Mouse (Mus musculus) Patski (cell line): ENCODE data around the gene Gm4981. TPM values are rescaled to one million over a fixed set of nuclear protein-coding genes. Genes with fewer than 3 reads are reported as not detected.
"Not testable (repeated sequence)": the region's sequence is repeated elsewhere in the genome, so short reads cannot be mapped to it uniquely, and the experiment has no call there.

Experiments used
- ATAC-seq: fragments of 100-300 bp; one replicate; pipeline ENCODE4 v1.8.0; 2021
- CTCF ChIA-PET: fragments of 350-600 bp; sonication (Branson Sonifier 250); formaldehyde crosslinking; loops from one replicate; lab custom pipeline; 2022; ENCODE audit warnings: inconsistent platforms; lab: Charles Lee
- POLR2A ChIA-PET: fragments of 350-600 bp; sonication (Branson Sonifier 250); formaldehyde crosslinking; loops from one replicate; lab custom pipeline; 2022; ENCODE audit warnings: antibody characterized with exemption, inconsistent platforms; lab: Charles Lee
- DNase-seq: peaks from one replicate; pipeline ENCODE4 v3.0.0-alpha.2; 2011; ENCODE audit warnings: low read depth, low spot score
- H3K27me3 ChIP-seq: fragments of 371-371 bp; one replicate; pipeline ENCODE4 v1.5.1; 2021
- CTCF ChIP-seq: fragments of 100-300 bp; IDR thresholded peaks from one replicate; pipeline ENCODE4 v1.5.1; 2021
- in situ Hi-C: fragments of 300-500 bp; cut with MboI; formaldehyde crosslinking; loops from 3 replicates; pipeline ENCODE4 v1.11.1; 2018; ENCODE audit warnings: low pct_unique_long_range_greater_than_20kb, mixed read lengths
- polyA plus RNA-seq: library from polyadenylated mRNA; unstranded; gene quantifications from one replicate; pipeline ENCODE4 v1.2.3, GENCODE M21; 2021

Gm4981 gene
- polyA plus RNA-seq: not detected

GRCm38 (mm10) chr10:58236613-58237012 is at the start of gene Gm4981:
Gene Gm4981 (minus strand): TSS chr10:58236701.
- DNase-seq: no peak
- no peaks in the 10 kb centered on the region for H3K27me3 ChIP-seq
- in situ Hi-C loops: no loop called here
- ChIA-PET POLR2A (no interaction called here), CTCF (no interaction called here)
- ATAC-seq: no peak
- no peak for TF ChIP-seq CTCF

DNA sequence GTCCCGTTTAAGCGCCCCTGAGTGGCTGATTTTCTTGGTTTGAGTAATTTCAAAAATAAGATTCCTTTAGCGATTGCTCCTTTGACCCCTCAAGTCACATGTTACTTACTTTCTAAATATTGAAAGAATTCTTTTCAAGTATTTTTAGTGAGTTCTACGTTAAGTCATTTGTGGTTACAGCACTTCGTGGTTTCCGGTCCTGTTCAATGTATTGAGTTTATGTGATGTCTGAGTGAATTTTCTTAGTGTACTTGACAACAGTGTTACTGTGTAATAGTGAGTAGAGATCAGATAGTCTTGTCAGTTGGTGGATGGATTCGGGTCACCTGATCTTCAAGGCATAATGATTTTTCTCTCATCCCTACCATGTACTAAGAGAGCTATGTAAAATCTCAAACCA is 45.7 kb upstream of the Gm4981 start:
- no peaks in the 10 kb centered on the region for H3K27me3 ChIP-seq
- CTCF ChIA-PET: no interaction called here
- in situ Hi-C loops: no loop called here
- no peak for TF ChIP-seq CTCF
- POLR2A ChIA-PET: no interaction called here
- no peak for DNase-seq
- no peak for ATAC-seq

GRCm38 (mm10) chr10:58258466-58258865 is 22.0 kb upstream of the Gm4981 start:
- ATAC-seq (no peak), DNase-seq (no peak)
- TF ChIP-seq CTCF: peak; percentile 58
- in situ Hi-C loops: no loop called here
- H3K27me3 ChIP-seq: no peaks in the 10 kb centered on the region
- ChIA-PET POLR2A (no interaction called here), CTCF (no interaction called here)

- POLR2A ChIA-PET: interaction anchor here (0.6 to 0.7 kb wide), 4 partner anchors 35 to 1108 kb away, joined by 4 to 5 read pairs (median 4); no protein-coding TSS in a partner anchor
- in situ Hi-C loops: no loop called here
- CTCF ChIA-PET: no interaction called here
- H3K27me3 ChIP-seq: no peaks in the 10 kb centered on the region
- DNase-seq (no peak), ATAC-seq (no peak)
- TF ChIP-seq CTCF: no peak
These were observed 19.5 kb upstream of the Gm4981 start for GRCm38 (mm10) chr10:58255954-58256353.

- ChIA-PET POLR2A (interaction anchor here (0.6 kb wide), 2 partner anchors 848 to 1109 kb away, joined by 4 to 5 read pairs; no protein-coding TSS in a partner anchor), CTCF (no interaction called here)
- TF ChIP-seq CTCF: no peak
- no peaks in the 10 kb centered on the region for H3K27me3 ChIP-seq
- ATAC-seq (peak; percentile 99), DNase-seq (peak; percentile 58)
- in situ Hi-C loops: no loop called here
These were observed 18.9 kb upstream of the Gm4981 start, which contains the start of gene Gcc2 for GRCm38 (mm10) chr10:58255213-58255892. Gene Gcc2 (plus strand): TSS chr10:58255497.

GRCm38 (mm10) chr10:58254635-58255175 is 18.2 kb upstream of the Gm4981 start:
- ChIA-PET CTCF (no interaction called here), POLR2A (no interaction called here)
- H3K27me3 ChIP-seq: no peaks in the 10 kb centered on the region
- in situ Hi-C loops: no loop called here
- DNase-seq (no peak), ATAC-seq (no peak)
- TF ChIP-seq CTCF: no peak

DNA sequence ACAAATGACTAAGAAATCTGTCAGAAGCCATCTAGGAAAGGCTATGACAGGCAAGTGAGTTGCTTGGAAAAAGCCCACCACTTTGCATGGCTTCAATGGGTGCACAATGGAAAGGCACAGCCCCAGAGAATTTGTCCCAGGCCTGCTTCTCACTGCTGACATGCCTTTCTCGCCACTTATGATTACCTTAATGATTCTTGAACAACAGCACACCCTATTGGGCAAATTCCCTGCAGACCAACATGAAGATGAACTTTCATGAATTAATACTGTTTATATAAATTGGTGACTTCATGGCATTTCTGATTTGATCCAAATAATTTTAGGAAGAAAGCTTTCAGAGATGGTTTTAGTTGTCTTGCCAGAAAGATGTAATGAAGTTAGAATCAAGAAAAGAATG is 13.0 kb upstream of the Gm4981 start:
- POLR2A ChIA-PET: no interaction called here
- in situ Hi-C loops: no loop called here
- DNase-seq: no peak
- no peaks in the 10 kb centered on the region for H3K27me3 ChIP-seq
- TF ChIP-seq CTCF: peak; percentile 39
- no peak for ATAC-seq
- CTCF ChIA-PET: no interaction called here

DNA sequence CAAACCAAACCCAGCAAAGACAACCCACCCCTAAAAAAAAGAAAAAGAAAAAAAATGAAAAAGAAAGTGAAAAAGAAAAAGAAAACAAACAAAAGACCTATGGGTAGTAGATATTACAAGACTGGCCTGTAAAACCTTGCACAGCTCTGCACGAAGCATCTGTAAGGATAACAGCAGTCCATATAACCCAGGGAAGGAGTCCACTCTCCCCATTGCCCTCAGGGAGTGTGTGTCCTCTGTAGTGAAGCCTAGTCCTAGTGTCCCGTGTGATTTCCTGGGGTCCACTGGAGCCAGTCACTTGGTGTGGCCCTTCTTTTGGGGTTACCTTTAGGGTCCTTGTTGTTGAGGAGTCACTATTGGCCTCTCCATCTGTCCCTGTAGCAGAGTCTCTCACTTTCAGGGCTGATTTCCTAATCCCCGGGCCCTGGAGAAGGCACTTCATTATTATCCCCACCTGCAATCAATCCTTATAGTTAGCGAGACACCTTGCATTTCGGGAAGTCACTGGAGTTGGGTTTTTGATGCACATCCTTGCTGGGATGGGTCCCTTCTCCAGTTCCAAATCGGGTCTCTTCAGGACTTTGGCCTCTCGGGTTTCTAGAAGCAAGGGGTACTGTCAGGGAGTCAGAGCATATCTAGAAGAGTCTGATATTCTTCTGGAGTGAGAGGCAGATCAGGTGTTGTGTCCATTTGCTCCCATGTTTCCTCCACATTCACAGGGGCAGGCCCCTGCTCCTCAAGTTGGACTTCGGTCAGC is 2.7 kb upstream of the Gm4981 start:
- in situ Hi-C loops, POLR2A ChIA-PET, CTCF ChIA-PET, H3K27me3 ChIP-seq, DNase-seq: not testable (repeated sequence)
- peak; percentile 38 for ATAC-seq

GRCm38 (mm10) chr10:58234985-58235384 is 1.5 kb downstream of the Gm4981 start:
- ATAC-seq, CTCF ChIA-PET, H3K27me3 ChIP-seq, POLR2A ChIA-PET, DNase-seq, in situ Hi-C loops: not testable (repeated sequence)

DNA sequence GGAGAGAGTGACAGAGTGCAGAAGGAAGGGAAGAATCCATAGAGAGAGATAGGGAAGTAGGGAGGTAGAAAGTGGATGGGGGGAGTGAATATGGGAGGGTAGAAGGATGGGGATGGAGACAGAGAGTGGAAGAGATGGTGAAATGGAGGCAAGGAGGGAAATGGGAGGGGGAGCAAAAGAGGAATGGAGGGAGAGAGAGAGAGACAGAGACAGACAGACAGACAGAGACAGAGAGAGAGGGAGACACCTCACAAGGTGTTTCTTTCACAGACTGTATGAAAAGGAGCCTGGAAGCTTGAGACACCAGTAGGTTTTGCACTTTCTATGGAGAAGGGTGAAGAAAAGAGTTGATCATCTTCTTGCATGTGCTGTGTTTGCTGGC is 2.8 kb downstream of the Gm4981 start:
- DNase-seq, CTCF ChIA-PET, in situ Hi-C loops, H3K27me3 ChIP-seq, ATAC-seq, POLR2A ChIA-PET: not testable (repeated sequence)

DNA sequence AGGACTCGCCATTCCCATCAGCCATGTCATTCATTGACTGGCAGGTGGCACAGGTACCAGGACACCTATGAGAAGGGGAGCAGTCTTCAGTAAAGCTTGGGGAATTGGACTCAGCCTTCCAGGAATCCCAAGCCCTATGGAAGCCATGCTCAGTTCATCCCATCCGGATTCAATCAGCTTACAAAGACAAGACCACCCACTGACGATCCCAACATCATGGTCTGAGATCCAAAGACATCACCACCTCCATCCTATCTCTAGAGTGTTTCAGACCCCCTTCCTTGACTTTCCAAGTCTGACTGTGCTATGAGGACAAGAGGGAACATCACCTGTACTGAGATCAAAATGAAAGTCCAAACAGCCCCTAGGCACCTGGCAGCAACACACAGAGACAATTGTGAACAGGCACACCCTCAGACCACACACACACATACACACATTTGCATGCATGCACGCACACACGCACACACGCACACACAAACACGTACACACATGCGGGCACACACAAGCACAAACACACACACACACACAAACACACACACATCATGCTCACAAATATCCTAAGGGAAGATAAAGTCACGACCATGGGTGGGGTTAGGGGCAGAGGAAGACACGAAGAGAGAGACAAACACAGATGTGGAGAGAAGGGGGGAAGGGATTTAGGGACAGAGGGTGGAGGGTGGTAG is 3.3 kb downstream of the Gm4981 start:
- DNase-seq: not testable (repeated sequence)

DNA sequence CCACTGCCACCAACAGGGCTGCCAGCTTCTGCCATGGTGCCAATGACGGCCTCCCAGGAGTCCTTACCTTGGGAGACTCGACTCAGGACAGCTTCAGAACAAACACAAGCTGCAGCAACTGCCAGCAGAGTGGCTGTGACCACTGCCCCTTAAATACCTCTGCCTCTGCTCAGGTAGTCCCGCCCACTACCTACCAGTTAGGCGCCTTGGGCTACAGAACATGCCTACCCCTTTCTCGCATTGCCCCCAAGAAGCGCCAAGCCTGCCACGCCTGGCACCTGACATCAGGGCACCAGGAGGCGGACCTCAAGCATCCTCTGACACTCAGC is 3.9 kb downstream of the Gm4981 start, which contains the start of gene Duxf3:
Gene Duxf3 (minus strand): TSS at position 35 of the 329 bp plus-strand sequence.
- DNase-seq, H3K27me3 ChIP-seq, CTCF ChIA-PET, in situ Hi-C loops, POLR2A ChIA-PET: not testable (repeated sequence)
- ATAC-seq: peak; percentile 32

More for the DNA sequence above, 3.3 kb downstream of the Gm4981 start:
- CTCF ChIA-PET, POLR2A ChIA-PET, H3K27me3 ChIP-seq, in situ Hi-C loops: not testable (repeated sequence)
- peak; percentile 10 for ATAC-seq

DNA sequence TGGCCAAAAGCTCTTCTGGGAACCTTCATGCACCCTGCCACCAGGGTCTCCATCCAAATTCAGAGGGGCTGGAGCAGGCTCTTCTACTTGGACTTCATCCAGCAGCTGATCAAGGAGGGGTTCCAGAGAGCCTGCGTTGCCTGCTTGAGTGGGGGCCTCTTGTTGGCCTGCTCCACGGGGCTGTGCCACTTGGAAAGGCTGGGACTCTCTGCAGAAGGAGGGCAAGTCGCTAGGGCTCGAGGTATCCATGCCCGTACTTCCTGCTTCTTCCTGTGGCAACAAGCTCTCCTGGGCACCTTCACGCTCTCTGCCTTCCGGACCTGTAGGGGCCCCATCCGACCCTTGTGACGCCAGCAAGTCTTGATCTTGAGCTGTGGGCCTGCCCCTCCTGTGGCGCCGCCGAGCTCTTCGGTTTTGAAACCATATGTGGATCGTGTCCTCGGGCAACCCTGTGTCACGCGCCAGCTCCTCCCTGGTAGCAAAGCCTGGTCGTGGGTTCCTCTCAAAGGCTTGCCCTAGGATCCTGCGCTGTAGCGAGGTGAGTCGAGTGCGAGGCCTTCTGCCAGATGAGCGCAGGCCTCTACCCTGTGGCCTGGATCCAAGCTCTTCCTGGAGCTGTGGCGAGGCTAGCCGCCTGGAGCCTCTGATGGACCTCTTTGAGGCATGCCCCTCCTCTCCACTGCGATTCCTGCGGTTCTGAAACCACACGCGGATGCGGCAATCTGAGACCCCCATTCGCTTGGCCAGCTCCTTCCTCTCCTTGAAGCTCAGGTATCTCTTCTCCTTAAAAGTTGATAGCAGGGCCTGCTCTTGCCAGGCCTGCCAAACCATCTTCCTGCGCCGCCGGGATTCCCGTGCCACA is 4.5 kb downstream of the Gm4981 start:
- CTCF ChIA-PET, in situ Hi-C loops, POLR2A ChIA-PET, DNase-seq, H3K27me3 ChIP-seq: not testable (repeated sequence)
- ATAC-seq: peak; percentile 55

GRCm38 (mm10) chr10:58231088-58231487 is 5.4 kb downstream of the Gm4981 start:
- in situ Hi-C loops, H3K27me3 ChIP-seq, CTCF ChIA-PET, POLR2A ChIA-PET, ATAC-seq, DNase-seq: not testable (repeated sequence)
